Mouse (Mus musculus): ENCODE measurements around the gene Ptprg. TPM values are rescaled to one million over a fixed set of nuclear protein-coding genes. Genes with fewer than 3 reads are reported as not detected.

Gene Ptprg
- total and polyA plus RNA-seq, 3 experiments = not detected

DNA sequence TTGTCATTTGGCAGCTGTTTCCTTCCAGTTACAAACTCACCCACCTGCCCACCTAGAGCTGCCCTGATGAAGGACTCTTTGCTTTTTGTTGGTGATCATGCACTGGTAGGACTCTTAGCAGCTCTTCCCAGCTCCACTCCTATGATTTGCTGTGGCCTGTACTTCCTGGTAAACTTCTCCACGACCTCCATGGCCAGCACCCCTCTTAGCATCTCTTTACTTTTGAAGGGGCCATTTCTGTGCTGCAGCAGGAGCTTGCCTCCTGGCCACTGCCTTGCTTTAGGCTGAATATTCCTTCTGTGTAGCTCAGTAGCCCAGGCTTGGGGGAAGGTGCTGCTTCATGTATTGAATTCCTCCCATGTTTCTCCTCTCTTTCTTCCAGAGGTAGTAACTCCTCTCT, 517.0 kb downstream of the Ptprg start:
- no peak for DNase-seq (ENCODE audit: low read depth, low spot score)
- TF ChIP-seq JUND (IDR thresholded peaks at IDR 0.05; ENCODE audit: low read depth, low read length) (no peak), ZC3H11A (IDR thresholded peaks at IDR 0.05; ENCODE audit: low read depth, low read length) (no peak), CTCF (IDR thresholded peaks at IDR 0.05 in 2 of 3, conservative IDR thresholded peaks at IDR 0.05 in 1 of 3; ENCODE audit: control insufficient read depth in 1 of 3, insufficient read depth in 1 of 3, low read depth in 2 of 3, low read length in 3 of 3, poor library complexity in 1 of 3, severe bottlenecking in 1 of 3) (no peak), CHD2 (IDR thresholded peaks at IDR 0.05; ENCODE audit: low read length) (no peak), ETS1 (IDR thresholded peaks at IDR 0.05; ENCODE audit: low read depth, low read length) (no peak), EP300 (IDR thresholded peaks at IDR 0.05; ENCODE audit: low read depth in 1 of 2, low read length in 2 of 2) (no peak), TBP (IDR thresholded peaks at IDR 0.05; ENCODE audit: low read depth, low read length) (no peak), MAZ (IDR thresholded peaks at IDR 0.05; ENCODE audit: low read depth, low read length) (no peak), SIN3A (IDR thresholded peaks at IDR 0.05; ENCODE audit: low read length) (no peak), POLR2A (IDR thresholded peaks at IDR 0.05; ENCODE audit: control insufficient read depth in 1 of 2, insufficient read depth in 1 of 2, low read depth in 1 of 2, low read length in 2 of 2, poor library complexity in 1 of 2) (no peak), USF1 (IDR thresholded peaks at IDR 0.05; ENCODE audit: low read depth, low read length) (no peak), ELF1 (IDR thresholded peaks at IDR 0.05; ENCODE audit: low read depth, low read length) (no peak)
- H3K27me3 ChIP-seq (ENCODE audit: control insufficient read depth in 1 of 2, insufficient read depth in 2 of 2, low read length in 2 of 2) = no peaks in the 10 kb centered on the region
- no peak overlapping the region for H3K9ac ChIP-seq (ENCODE audit: control insufficient read depth, low read depth, low read length, poor library complexity, severe bottlenecking)
- no peaks in the 10 kb centered on the region for H3K4me1 ChIP-seq (ENCODE audit: control insufficient read depth in 1 of 2, insufficient read depth in 2 of 2, low read length in 2 of 2)
- no peak overlapping the region for H3K27ac ChIP-seq (ENCODE audit: control insufficient read depth, low read depth, low read length)
- no peaks in the 10 kb centered on the region for H3K36me3 ChIP-seq (ENCODE audit: control insufficient read depth in 1 of 2, insufficient read depth in 2 of 2, low read length in 2 of 2)
- no peak overlapping the region for H3K4me3 ChIP-seq (ENCODE audit: control insufficient read depth in 1 of 2, insufficient read depth in 1 of 2, low read depth in 2 of 2, low read length in 2 of 2)
- H3K9me3 ChIP-seq (replicated peaks; ENCODE audit: insufficient read depth, low read length) = no peaks in the 10 kb centered on the region
- no peaks in the 10 kb centered on the region for H3K79me2 ChIP-seq (ENCODE audit: control insufficient read depth, insufficient read depth, low read length, poor library complexity)

DNA sequence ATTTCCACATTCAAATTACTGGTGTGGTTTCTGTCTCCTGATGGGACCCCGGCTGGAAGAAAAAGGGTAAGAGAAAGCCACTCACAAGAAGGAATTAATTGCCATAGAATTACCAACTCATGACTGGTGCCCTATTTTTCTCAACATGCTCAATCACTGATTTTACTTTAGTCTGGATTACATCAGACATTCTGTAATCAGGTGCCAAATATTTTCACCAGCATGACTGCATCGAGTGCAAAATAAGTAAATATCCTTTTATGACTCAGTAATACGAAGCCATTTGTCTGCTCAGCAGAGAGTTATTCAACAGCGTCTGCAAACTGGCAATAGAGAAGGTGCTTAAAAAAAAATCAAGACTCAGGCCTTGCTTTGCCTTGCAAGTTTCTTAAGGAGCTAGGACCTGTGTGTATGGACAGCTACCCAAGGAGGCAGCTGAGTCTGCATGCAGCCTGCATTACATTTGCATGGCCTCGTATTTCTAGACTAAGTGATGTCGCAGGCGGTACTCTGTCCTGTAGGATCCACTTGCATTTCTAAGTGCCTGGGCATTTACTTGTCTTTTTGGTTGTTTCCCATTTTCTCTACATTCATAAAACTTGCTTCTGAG, 517.6 kb downstream of the Ptprg start:
- Histone ChIP-seq H3K79me2 (ENCODE audit: control insufficient read depth, insufficient read depth, low read length, poor library complexity) (no peaks in the 10 kb centered on the region), H3K4me1 (ENCODE audit: control insufficient read depth in 1 of 2, insufficient read depth in 2 of 2, low read length in 2 of 2) (no peaks in the 10 kb centered on the region), H3K9ac (ENCODE audit: control insufficient read depth, low read depth, low read length, poor library complexity, severe bottlenecking) (no peak overlapping the region), H3K27ac (ENCODE audit: control insufficient read depth, low read depth, low read length) (no peak overlapping the region), H3K36me3 (ENCODE audit: control insufficient read depth in 1 of 2, insufficient read depth in 2 of 2, low read length in 2 of 2) (no peaks in the 10 kb centered on the region), H3K4me3 (ENCODE audit: control insufficient read depth in 1 of 2, insufficient read depth in 1 of 2, low read depth in 2 of 2, low read length in 2 of 2) (no peak overlapping the region), H3K9me3 (replicated peaks; ENCODE audit: insufficient read depth, low read length) (no peaks in the 10 kb centered on the region), H3K27me3 (ENCODE audit: control insufficient read depth in 1 of 2, insufficient read depth in 2 of 2, low read length in 2 of 2) (no peaks in the 10 kb centered on the region)
- no peak for DNase-seq (ENCODE audit: low read depth, low spot score)
- TF ChIP-seq BHLHE40 (IDR thresholded peaks at IDR 0.05; ENCODE audit: borderline replicate concordance, low read depth, low read length) (no peak), CTCF (IDR thresholded peaks at IDR 0.05 in 2 of 3, conservative IDR thresholded peaks at IDR 0.05 in 1 of 3; ENCODE audit: control insufficient read depth in 1 of 3, insufficient read depth in 1 of 3, low read depth in 2 of 3, low read length in 3 of 3, poor library complexity in 1 of 3, severe bottlenecking in 1 of 3) (no peak), HCFC1 (IDR thresholded peaks at IDR 0.05; ENCODE audit: low read depth, low read length) (no peak), EP300 (IDR thresholded peaks at IDR 0.05; ENCODE audit: low read depth in 1 of 2, low read length in 2 of 2) (no peak)
